In genomic region chr17:56474831-56475581, GRCm38 (mm10) we compare ENCODE assay signal across 8 mouse cellular contexts. TPM values are rescaled to one million over a fixed set of nuclear protein-coding genes. Genes with fewer than 3 reads are reported as not detected.
A peak's percentile ranks its signal among the peaks of the same experiment; 100 is the strongest.
DNase-seq lines count a peak whose midpoint lies in the region; ATAC-seq and TF ChIP-seq lines count a peak whose summit lies in the region.

No protein-coding gene starts in this region.

- H3K4me1 ChIP-seq in kidney, postnatal 0 days (replicated peaks; ENCODE audit: insufficient read depth, low read length): peaks cover 44% of the 10 kb centered on the region
- H3K4me1 ChIP-seq in bone marrow macrophage, adult 2 months (ENCODE audit: control insufficient read depth, insufficient read depth, low read length): peaks cover 26% of the 10 kb centered on the region
- H3K4me1 ChIP-seq in heart, embryonic 11.5 days (ENCODE audit: control insufficient read depth, insufficient read depth, low read length): peaks cover 43% of the 10 kb centered on the region
- peaks cover 32% of the 10 kb centered on the region for H3K4me1 ChIP-seq in midbrain, embryonic 14.5 days (ENCODE audit: control insufficient read depth, insufficient read depth, low read length)

- WGBS in kidney, postnatal 0 days: 1% methylated on average over 24 of the region's 24 CpGs
- WGBS in heart, embryonic 11.5 days (ENCODE audit: insufficient replicate concordance): 1% methylated on average over 24 of the region's 24 CpGs
- WGBS in midbrain, embryonic 14.5 days: 1% methylated on average over 24 of the region's 24 CpGs

- no peak for ATAC-seq in kidney, postnatal 0 days (replicated peaks; ENCODE audit: low FRiP score, low read depth)
- no peak for ATAC-seq in heart, embryonic 11.5 days (replicated peaks; ENCODE audit: insufficient number of reproducible peaks, low FRiP score, low TSS enrichment)
- ATAC-seq in midbrain, embryonic 14.5 days (ENCODE audit: low FRiP score, low TSS enrichment): peak; percentile 39

- H3K4me3 ChIP-seq in kidney, postnatal 0 days (replicated peaks; ENCODE audit: low read depth, low read length): peak overlapping the region; percentile 64
- H3K4me3 ChIP-seq in bone marrow macrophage, adult 2 months (ENCODE audit: insufficient read depth, low read length): peak overlapping the region; percentile 82
- peak overlapping the region; percentile 75 for H3K4me3 ChIP-seq in heart, embryonic 11.5 days (ENCODE audit: low read depth, low read length)
- H3K4me3 ChIP-seq in left cerebral cortex, adult 2 months: peak overlapping the region; percentile 89
- peak overlapping the region; percentile 92 for H3K4me3 ChIP-seq in midbrain, embryonic 14.5 days (replicated peaks; ENCODE audit: low read depth, low read length)

- no peak for TF ChIP-seq CTCF in kidney, postnatal 0 days (IDR thresholded peaks at IDR 0.05; ENCODE audit: low read depth)
- TF ChIP-seq CTCF in bone marrow macrophage, adult 2 months (IDR thresholded peaks at IDR 0.05; ENCODE audit: low read depth, low read length): no peak
- TF ChIP-seq CTCF in left cerebral cortex, adult 2 months (IDR thresholded peaks at IDR 0.05): no peak

- peak overlapping the region; percentile 99 for H3K4me2 ChIP-seq in kidney, postnatal 0 days (ENCODE audit: low read length)
- peak overlapping the region; percentile 98 for H3K4me2 ChIP-seq in heart, embryonic 11.5 days
- peak overlapping the region; percentile 99 for H3K4me2 ChIP-seq in midbrain, embryonic 14.5 days (ENCODE audit: low read length)

- H3K9ac ChIP-seq in kidney, postnatal 0 days (ENCODE audit: low read depth, low read length): peak overlapping the region; percentile 80
- peak overlapping the region; percentile 88 for H3K9ac ChIP-seq in heart, embryonic 11.5 days (ENCODE audit: low read depth, low read length)
- peak overlapping the region; percentile 99 for H3K9ac ChIP-seq in midbrain, embryonic 14.5 days (replicated peaks; ENCODE audit: low read length)

- H3K36me3 ChIP-seq in kidney, postnatal 0 days (ENCODE audit: insufficient read depth, low read length): no peaks in the 10 kb centered on the region
- no peaks in the 10 kb centered on the region for H3K36me3 ChIP-seq in heart, embryonic 11.5 days (ENCODE audit: control insufficient read depth, insufficient read depth, low read length)
- H3K36me3 ChIP-seq in midbrain, embryonic 14.5 days (ENCODE audit: control insufficient read depth, insufficient read depth, low read length): no peaks in the 10 kb centered on the region

- TF ChIP-seq POLR2A in bone marrow macrophage, adult 2 months (IDR thresholded peaks at IDR 0.05; ENCODE audit: borderline replicate concordance, low read depth, low read length): no peak

- H3K27me3 ChIP-seq in kidney, postnatal 0 days (ENCODE audit: insufficient read depth, low read length): peaks cover 12% of the 10 kb centered on the region; the same call in 1 of the 2 replicates
- peaks cover 46% of the 10 kb centered on the region for H3K27me3 ChIP-seq in heart, embryonic 11.5 days (ENCODE audit: control insufficient read depth, insufficient read depth, low read length)
- no peaks in the 10 kb centered on the region for H3K27me3 ChIP-seq in midbrain, embryonic 14.5 days (ENCODE audit: control insufficient read depth, insufficient read depth, low read length)

- no peak overlapping the region for H3K27ac ChIP-seq in kidney, postnatal 0 days
- no peak overlapping the region for H3K27ac ChIP-seq in bone marrow macrophage, adult 2 months (ENCODE audit: insufficient read depth, low read depth, low read length)
- H3K27ac ChIP-seq in heart, embryonic 11.5 days (ENCODE audit: low read depth, low read length): no peak overlapping the region
- peak overlapping the region; percentile 96 for H3K27ac ChIP-seq in left cerebral cortex, adult 2 months
- H3K27ac ChIP-seq in midbrain, embryonic 14.5 days (replicated peaks; ENCODE audit: low read depth, low read length): peak overlapping the region; percentile 99

- H3K9me3 ChIP-seq in kidney, postnatal 0 days (replicated peaks; ENCODE audit: low read length): no peaks in the 10 kb centered on the region
- no peaks in the 10 kb centered on the region for H3K9me3 ChIP-seq in heart, embryonic 11.5 days (replicated peaks; ENCODE audit: control insufficient read depth, low read length)
- no peaks in the 10 kb centered on the region for H3K9me3 ChIP-seq in midbrain, embryonic 14.5 days (ENCODE audit: control insufficient read depth, low read length)

- intact Hi-C loops in left cerebral cortex, adult 2 months (cut with DNase I): loop anchor here (2.0 to 5.0 kb wide), 2 partner anchors 32 to 77 kb away; partner anchors contain the start of gene Gm20219

- peak; percentile 82 for DNase-seq in kidney, postnatal 0 days (ENCODE audit: low spot score)
- DNase-seq in kidney, postnatal 36 days: no peak
- DNase-seq in left cerebral cortex, adult 2 months (ENCODE audit: extremely low spot score in 1 of 2, low spot score in 2 of 2): peak; percentile 60 to 66
- DNase-seq in midbrain, embryonic 14.5 days: peak; percentile 90
- DNase-seq in testis, postnatal 14 days (ENCODE audit: low spot score): peak; percentile 54
- DNase-seq in adipocyte (ENCODE audit: low spot score): no peak

RNA-seq across cellular contexts. Expression of gene Ptprs, which starts 1.3 kb away (rescaled TPM):
- 44.7 and 45.3 TPM in 2 replicates for polyA plus RNA-seq in kidney, postnatal 0 days (2015; fragmentation: Nextera tagmentation; extraction: Ambion mirVana)
- polyA plus RNA-seq in bone marrow macrophage, adult 2 months (2012; ENCODE audit: insufficient read depth, insufficient read length, missing spikeins): 75.2 and 77.2 TPM in 2 replicates
- polyA plus RNA-seq in heart, embryonic 11.5 days (2014; fragmentation: Nextera tagmentation; extraction: Ambion mirVana): 53.0 and 58.1 TPM in 2 replicates
- total RNA-seq in left cerebral cortex, adult 2 months (2021): 100 to 1,000 TPM; 645 to 696 TPM
- polyA plus RNA-seq in midbrain, embryonic 14.5 days (2014; fragmentation: Nextera tagmentation; extraction: Ambion mirVana): 304 and 345 TPM in 2 replicates

RNA-seq across cellular contexts. Expression of gene Znrf4, which starts 37.2 kb away (rescaled TPM):
- polyA plus RNA-seq in kidney, postnatal 0 days (2015; fragmentation: Nextera tagmentation; extraction: Ambion mirVana): not detected in 2 replicates
- not detected in 2 replicates for polyA plus RNA-seq in bone marrow macrophage, adult 2 months (2012; ENCODE audit: insufficient read depth, insufficient read length, missing spikeins)
- polyA plus RNA-seq in heart, embryonic 11.5 days (2014; fragmentation: Nextera tagmentation; extraction: Ambion mirVana): not detected in 2 replicates
- total RNA-seq in left cerebral cortex, adult 2 months (2021): not detected
- not detected in 2 replicates for polyA plus RNA-seq in midbrain, embryonic 14.5 days (2014; fragmentation: Nextera tagmentation; extraction: Ambion mirVana)

Comparison
In these comparisons a context has a peak if more than half of its experiments do, and no peak if none do; other contexts are left out.
1. DNase-seq: peak in kidney, postnatal 0 days (single experiment), left cerebral cortex, adult 2 months (2 of 2), midbrain, embryonic 14.5 days (single experiment) and testis, postnatal 14 days (single experiment); none in kidney, postnatal 36 days (0 of 2) and adipocyte (single experiment).
2. H3K27ac ChIP-seq: peak in left cerebral cortex, adult 2 months (single experiment) and midbrain, embryonic 14.5 days (single experiment); none in kidney, postnatal 0 days (single experiment), bone marrow macrophage, adult 2 months (single experiment) and heart, embryonic 11.5 days (single experiment).
3. Peak in every context shown above with its lines, with median percentiles within 50 percentile points of each other: H3K4me2 ChIP-seq, H3K4me3 ChIP-seq and H3K9ac ChIP-seq.